Mouse (Mus musculus): ENCODE data around the gene Rgl2.
A peak's percentile ranks its signal among the peaks of the same experiment; 100 is the strongest.

Rgl2 gene

DNA sequence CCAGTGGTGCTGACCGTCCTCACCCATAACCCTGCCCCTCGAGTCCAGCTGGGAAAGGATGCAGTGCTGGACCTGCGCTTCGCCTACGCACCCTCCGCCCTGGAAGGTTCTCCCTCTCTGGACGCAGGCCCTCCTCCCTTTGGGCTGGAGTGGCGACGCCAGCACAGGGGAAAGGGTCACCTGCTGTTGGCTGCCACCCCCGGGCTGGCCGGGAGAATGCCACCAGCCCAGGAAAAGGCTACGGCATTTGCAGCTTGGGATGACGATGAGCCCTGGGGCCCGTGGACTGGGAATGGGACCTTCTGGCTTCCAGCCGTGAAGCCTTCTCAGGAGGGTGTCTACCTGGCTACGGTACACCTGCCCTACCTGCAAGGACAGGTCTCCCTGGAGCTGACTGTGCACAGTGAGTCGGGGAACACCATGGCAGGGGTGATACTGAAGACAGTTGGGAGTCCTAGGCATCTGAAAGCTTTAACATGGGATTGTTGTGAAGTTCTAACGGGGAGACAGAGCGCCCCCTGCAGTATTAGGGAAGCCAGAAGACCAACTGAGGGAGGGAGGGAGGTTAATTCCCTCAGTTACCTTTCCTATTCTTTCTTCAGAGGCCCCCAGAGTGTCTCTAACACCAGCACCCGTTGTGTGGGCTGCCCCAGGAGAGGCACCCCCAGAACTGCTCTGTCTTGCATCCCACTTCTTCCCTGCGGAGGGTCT is 3.8 kb upstream of the Rgl2 start:
- no peak for DNase-seq

DNA sequence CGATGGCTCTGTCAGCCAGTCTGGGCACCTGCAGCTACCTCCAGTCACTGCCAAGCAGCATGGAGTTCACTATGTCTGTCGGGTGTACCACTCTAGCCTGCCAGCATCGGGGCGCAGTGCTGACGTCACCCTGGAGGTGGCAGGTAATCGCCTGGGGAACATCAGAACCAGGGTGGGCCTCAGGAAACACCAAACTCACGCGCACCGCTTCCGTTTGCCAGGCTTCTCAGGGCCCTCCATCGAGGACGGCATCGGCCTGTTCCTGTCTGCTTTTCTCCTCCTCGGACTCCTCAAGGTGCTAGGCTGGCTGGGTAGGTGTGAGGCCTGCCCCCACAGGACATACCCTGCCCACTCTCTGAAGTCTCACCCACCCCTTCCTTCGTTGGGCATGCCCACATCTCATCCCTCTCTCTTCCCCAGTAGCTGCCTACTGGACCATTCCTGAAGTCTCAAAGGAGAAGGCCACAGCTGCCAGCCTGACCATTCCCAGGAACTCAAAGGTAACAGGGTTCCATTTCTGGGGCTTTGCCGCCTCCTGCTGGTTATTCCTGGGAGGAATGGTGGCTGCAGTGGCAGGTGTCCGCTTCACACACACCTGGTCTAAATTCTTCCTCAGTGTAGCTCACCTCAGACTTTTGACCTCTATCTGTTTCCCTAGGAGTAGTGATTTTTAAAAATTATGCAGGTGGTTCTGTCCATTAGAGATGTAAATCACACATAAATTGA is 3.0 kb upstream of the Rgl2 start:
- peak; percentile 52 for DNase-seq

- no peak for DNase-seq
Observed at GRCm38 (mm10) chr17:33928251-33928947, 944 bp upstream of the Rgl2 start.

- DNase-seq, result peak; percentile 54
Observed at GRCm38 (mm10) chr17:33930280-33931158, 1.2 kb downstream of the Rgl2 start.

GRCm38 (mm10) chr17:33931159-33931866 is 2.0 kb downstream of the Rgl2 start:
- DNase-seq, result no peak

DNA sequence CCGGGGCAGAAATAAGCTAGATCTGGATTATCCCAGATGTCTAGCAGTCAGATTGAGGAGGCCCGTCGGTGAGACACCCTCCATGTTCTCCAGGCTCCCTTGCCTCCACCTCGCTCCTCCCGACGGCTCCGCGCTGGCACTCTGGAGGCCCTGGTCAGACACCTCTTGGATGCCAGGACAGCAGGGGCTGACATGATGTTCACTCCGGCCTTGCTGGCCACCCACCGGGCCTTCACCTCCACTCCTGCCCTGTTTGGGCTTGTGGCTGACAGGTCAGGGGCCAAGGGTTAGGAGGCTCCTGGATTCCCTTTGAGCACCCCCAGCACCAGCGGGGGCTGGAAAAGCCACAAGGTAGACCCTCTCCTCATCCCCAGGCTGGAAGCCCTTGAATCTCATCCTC is 2.6 kb downstream of the Rgl2 start:
- no peak for DNase-seq

GRCm38 (mm10) chr17:33932448-33932847 is 3.1 kb downstream of the Rgl2 start:
- no peak for DNase-seq

- DNase-seq, result no peak
Observed at GRCm38 (mm10) chr17:33932970-33933369, 3.6 kb downstream of the Rgl2 start.

- DNase-seq, result no peak
Observed at GRCm38 (mm10) chr17:33935422-33936055, 6.2 kb downstream of the Rgl2 start.

GRCm38 (mm10) chr17:33936993-33937392 is 7.7 kb downstream of the Rgl2 start:
- no peak for DNase-seq

GRCm38 (mm10) chr17:33938783-33939182 is 9.4 kb downstream of the Rgl2 start:
- no peak for DNase-seq

DNA sequence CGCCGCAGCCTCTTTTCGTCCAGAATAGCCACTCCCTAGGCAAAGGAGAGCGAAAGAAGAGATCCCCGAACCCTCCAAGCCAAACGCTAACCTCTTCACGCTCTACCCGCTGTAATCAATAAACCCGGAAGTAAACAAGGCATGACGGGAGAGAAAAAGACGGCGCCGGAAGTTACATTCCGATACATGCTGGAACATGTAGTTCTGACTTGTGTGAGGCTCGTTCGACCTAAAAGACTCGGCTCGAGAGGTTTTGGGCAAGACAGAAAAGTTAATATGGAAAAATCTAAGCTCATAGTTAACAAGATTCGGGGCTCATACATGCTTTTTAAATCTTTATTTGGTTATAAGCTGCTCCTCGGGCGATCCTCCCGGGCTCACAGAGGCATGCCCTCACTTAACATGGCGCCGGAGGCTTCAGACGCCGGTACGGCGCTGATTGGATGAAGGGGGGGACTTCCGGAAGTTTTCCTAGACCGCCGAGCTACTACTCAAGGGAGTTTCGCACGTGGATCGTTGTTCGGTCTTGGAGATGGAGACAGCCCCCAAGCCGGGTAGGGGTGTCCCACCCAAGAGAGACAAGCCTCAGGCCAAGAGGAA is 11.0 kb downstream of the Rgl2 start, which contains the start of the genes Pfdn6 and Wdr46:
TSS of gene Pfdn6 (minus strand) at position 138 of the 600 bp plus-strand sequence.
TSS of gene Wdr46 (plus strand) at position 455 of the 600 bp plus-strand sequence.
- DNase-seq, result peak; percentile 87

DNA sequence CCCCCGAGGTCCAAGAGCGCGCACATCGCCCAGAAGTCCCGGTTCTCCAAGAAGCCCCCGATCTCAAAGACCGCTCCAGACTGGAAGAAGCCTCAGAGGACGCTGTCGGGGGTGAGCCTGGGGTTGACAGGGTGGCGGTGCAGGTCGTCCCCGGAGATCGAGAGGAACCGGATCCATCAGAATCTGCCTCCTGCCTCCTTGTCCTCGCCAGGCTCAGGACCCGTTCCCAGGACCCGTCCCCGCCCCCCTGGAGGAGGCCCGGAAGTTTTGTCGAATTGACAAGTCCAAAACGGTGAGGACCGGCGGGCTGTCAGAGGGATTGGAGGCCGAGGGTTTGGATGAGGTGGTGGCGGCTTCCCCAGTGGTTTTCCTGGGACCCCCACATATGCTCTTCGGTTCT is 11.6 kb downstream of the Rgl2 start:
- no peak for DNase-seq

DNA sequence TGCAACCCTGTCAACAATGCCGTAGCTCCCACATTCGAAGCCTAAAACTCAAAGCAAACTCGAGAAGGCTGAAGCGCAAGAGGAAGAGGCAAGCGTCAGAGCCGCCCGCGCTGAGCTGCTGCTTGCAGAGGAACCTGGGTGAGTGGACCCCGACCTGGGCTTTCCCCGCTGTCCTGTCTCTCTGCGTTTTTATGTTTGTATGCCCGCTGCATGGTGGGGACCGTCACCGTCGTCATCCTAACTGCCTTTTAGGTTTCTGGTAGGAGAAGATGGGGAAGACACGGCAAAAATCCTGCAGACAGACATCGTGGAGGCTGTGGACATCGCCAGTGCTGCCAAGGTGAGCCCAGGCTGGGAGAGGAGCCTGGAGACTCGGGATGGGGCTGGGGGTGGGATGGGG is 12.0 kb downstream of the Rgl2 start:
- no peak for DNase-seq

- DNase-seq, result no peak
Observed at GRCm38 (mm10) chr17:33943454-33943853, 14.1 kb downstream of the Rgl2 start.

DNA sequence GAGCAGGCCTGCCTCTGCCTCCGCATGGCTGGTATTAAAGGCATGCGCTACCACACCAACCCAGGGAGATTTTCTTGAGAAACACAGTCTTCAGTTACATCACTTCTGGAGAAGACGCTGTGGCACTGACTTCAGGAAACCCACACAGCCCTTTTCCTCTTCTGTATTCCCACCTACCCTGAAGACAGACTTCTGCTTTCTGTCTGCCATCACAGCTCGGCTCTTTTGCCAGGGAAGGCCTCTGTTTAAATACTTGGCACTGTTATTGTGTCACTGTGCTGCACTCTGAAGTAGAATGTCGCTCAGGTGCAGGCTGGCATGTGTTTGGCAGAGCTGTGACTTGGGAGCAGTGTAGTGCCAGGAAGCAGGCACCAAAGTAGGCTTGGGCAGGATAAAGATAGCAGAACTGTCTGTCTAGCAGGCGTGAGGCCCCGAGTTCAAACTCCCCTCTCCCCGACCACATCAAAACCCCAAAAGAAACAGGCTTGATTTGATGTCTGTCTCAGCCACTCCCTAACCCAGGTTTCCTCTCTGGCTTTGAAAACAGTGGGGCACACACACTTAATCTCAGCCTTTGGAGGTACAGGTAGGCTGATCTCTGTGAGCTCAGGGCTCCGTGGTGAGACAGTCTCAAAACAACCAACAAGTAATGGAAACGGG is 18.2 kb downstream of the Rgl2 start:
- DNase-seq, result no peak

- DNase-seq, result no peak
Observed at GRCm38 (mm10) chr17:33948090-33948904, 19.0 kb downstream of the Rgl2 start.

- DNase-seq, result no peak
Observed at GRCm38 (mm10) chr17:33948905-33949537, 19.7 kb downstream of the Rgl2 start.

DNA sequence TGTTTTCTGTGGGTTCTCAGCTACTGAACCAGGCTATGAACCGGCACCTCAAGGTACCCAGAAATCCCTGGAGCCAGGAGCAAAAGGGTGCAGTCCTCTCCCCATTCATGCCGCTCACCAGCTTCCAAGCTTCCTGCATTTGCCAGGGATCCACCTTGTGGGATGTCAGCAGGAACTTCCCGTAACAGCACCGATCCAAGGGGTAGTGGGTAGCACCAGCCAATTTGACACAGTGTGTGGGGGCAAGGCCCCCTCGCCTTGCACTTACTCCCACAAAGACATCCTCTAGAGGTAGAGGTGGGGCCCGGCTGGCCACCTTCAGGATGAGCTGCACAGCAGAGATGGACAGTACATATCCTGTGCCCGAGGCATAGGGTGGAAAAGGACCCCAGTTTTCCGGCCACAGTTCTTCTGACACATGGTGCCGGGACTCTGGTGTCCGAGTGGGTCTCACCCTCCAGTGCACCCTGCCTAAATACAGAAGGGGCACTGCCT is 20.8 kb downstream of the Rgl2 start:
- DNase-seq, result no peak

Data from liver (tissue).